Mouse (Mus musculus): ENCODE measurements around the gene Rnf114.
A peak's percentile ranks its signal among the peaks of the same experiment; 100 is the strongest.

Gene Rnf114

GRCm38 (mm10) chr2:167474218-167474617, 18.2 kb upstream of the Rnf114 start:
- DNase-seq (ENCODE audit: extremely low spot score): no peak

- DNase-seq (ENCODE audit: extremely low spot score): no peak
These were observed 16.8 kb upstream of the Rnf114 start for GRCm38 (mm10) chr2:167475596-167475995.

- DNase-seq (ENCODE audit: extremely low spot score): no peak
These were observed 16.2 kb upstream of the Rnf114 start for GRCm38 (mm10) chr2:167476200-167476688.

GRCm38 (mm10) chr2:167476762-167477161, 15.7 kb upstream of the Rnf114 start:
- DNase-seq (ENCODE audit: extremely low spot score): no peak

GRCm38 (mm10) chr2:167478128-167478527, 14.3 kb upstream of the Rnf114 start:
- no peak for DNase-seq (ENCODE audit: extremely low spot score)

- no peak for DNase-seq (ENCODE audit: extremely low spot score)
These were observed 12.9 kb upstream of the Rnf114 start for GRCm38 (mm10) chr2:167479501-167479900.

- DNase-seq (ENCODE audit: extremely low spot score): no peak
These were observed 9.8 kb upstream of the Rnf114 start for GRCm38 (mm10) chr2:167482681-167483080.

- no peak for DNase-seq (ENCODE audit: extremely low spot score)
These were observed 9.2 kb upstream of the Rnf114 start for GRCm38 (mm10) chr2:167483081-167483826.

- DNase-seq (ENCODE audit: extremely low spot score): no peak
These were observed 8.5 kb upstream of the Rnf114 start for GRCm38 (mm10) chr2:167483827-167484410.

- no peak for DNase-seq (ENCODE audit: extremely low spot score)
These were observed 7.5 kb upstream of the Rnf114 start for GRCm38 (mm10) chr2:167484932-167485331.

- DNase-seq (ENCODE audit: extremely low spot score): no peak
These were observed 6.7 kb upstream of the Rnf114 start for GRCm38 (mm10) chr2:167485501-167486377.

- no peak for DNase-seq (ENCODE audit: extremely low spot score)
These were observed 5.9 kb upstream of the Rnf114 start for GRCm38 (mm10) chr2:167486573-167486972.

GRCm38 (mm10) chr2:167487551-167487950, 4.9 kb upstream of the Rnf114 start:
- DNase-seq (ENCODE audit: extremely low spot score): no peak

GRCm38 (mm10) chr2:167487994-167488393, 4.5 kb upstream of the Rnf114 start:
- no peak for DNase-seq (ENCODE audit: extremely low spot score)

- no peak for DNase-seq (ENCODE audit: extremely low spot score)
These were observed 1.5 kb upstream of the Rnf114 start for GRCm38 (mm10) chr2:167490813-167491525.

GRCm38 (mm10) chr2:167492713-167493636, 530 bp downstream of the Rnf114 start, which contains the start of gene Spata2:
TSS of gene Spata2 (minus strand) at chr2:167492887.
- peak; percentile 92 for DNase-seq (ENCODE audit: extremely low spot score)

- DNase-seq (ENCODE audit: extremely low spot score): no peak
These were observed 4.0 kb downstream of the Rnf114 start for GRCm38 (mm10) chr2:167496437-167496836.

GRCm38 (mm10) chr2:167497272-167497671, 4.8 kb downstream of the Rnf114 start:
- no peak for DNase-seq (ENCODE audit: extremely low spot score)

GRCm38 (mm10) chr2:167502554-167503252, 10.3 kb downstream of the Rnf114 start:
- no peak for DNase-seq (ENCODE audit: extremely low spot score)

Data from embryo, embryonic 9.5 days (tissue).